Mouse (Mus musculus): ENCODE data around the gene Birc6.

Birc6 gene

GRCm38 (mm10) chr17:74527729-74528607, at the start of gene Birc6:
Birc6 (plus strand) TSS chr17:74528295.
- peak; percentile 100 for DNase-seq

- no peak for DNase-seq
Observed at GRCm38 (mm10) chr17:74480361-74481069, 47.6 kb upstream of the Birc6 start.

GRCm38 (mm10) chr17:74489024-74489900, 38.8 kb upstream of the Birc6 start, which contains the start of gene Yipf4:
Yipf4 (plus strand) TSS chr17:74489493.
- DNase-seq: peak; percentile 97

GRCm38 (mm10) chr17:74489901-74490220, 38.2 kb upstream of the Birc6 start:
- DNase-seq: no peak

- no peak for DNase-seq
Observed at GRCm38 (mm10) chr17:74491565-74491964, 36.5 kb upstream of the Birc6 start.

GRCm38 (mm10) chr17:74500204-74500603, 27.9 kb upstream of the Birc6 start:
- DNase-seq: no peak

- DNase-seq: no peak
Observed at GRCm38 (mm10) chr17:74501085-74501484, 27.0 kb upstream of the Birc6 start.

- no peak for DNase-seq
Observed at GRCm38 (mm10) chr17:74507934-74508333, 20.2 kb upstream of the Birc6 start.

- DNase-seq: no peak
Observed at GRCm38 (mm10) chr17:74508600-74508999, 19.5 kb upstream of the Birc6 start.

- DNase-seq: no peak
Observed at GRCm38 (mm10) chr17:74512308-74512707, 15.8 kb upstream of the Birc6 start.

- DNase-seq: no peak
Observed at GRCm38 (mm10) chr17:74522797-74523723, 5.0 kb upstream of the Birc6 start.

- no peak for DNase-seq
Observed at GRCm38 (mm10) chr17:74526117-74526516, 2.0 kb upstream of the Birc6 start.

- DNase-seq: peak; percentile 5 to 15
Observed at GRCm38 (mm10) chr17:74526806-74527653, 1.1 kb upstream of the Birc6 start.

- peak in 1 of 2 experiments; percentile 63 for DNase-seq
Observed at GRCm38 (mm10) chr17:74528648-74529532, 795 bp downstream of the Birc6 start.

GRCm38 (mm10) chr17:74529533-74529824, 1.4 kb downstream of the Birc6 start:
- peak in 1 of 2 experiments; percentile 9 for DNase-seq

GRCm38 (mm10) chr17:74534971-74535370, 6.9 kb downstream of the Birc6 start:
- no peak for DNase-seq

- DNase-seq: no peak
Observed at GRCm38 (mm10) chr17:74537526-74537925, 9.4 kb downstream of the Birc6 start.

- no peak for DNase-seq
Observed at GRCm38 (mm10) chr17:74543615-74544014, 15.5 kb downstream of the Birc6 start.

GRCm38 (mm10) chr17:74554118-74554517, 26.0 kb downstream of the Birc6 start:
- DNase-seq: no peak

GRCm38 (mm10) chr17:74559891-74560290, 31.8 kb downstream of the Birc6 start:
- peak; percentile 32 to 40 for DNase-seq
